Mouse (Mus musculus): ENCODE results near the gene Sh3glb2. TPM values are rescaled to one million over a fixed set of nuclear protein-coding genes. Genes with fewer than 3 reads are reported as not detected.
A peak's percentile ranks its signal among the peaks of the same experiment; 100 is the strongest.

The Sh3glb2 gene
- polyA plus RNA-seq (2016; fragmentation: Nextera tagmentation; extraction: Ambion mirVana) = 80.5 and 89.3 TPM in 2 replicates

DNA sequence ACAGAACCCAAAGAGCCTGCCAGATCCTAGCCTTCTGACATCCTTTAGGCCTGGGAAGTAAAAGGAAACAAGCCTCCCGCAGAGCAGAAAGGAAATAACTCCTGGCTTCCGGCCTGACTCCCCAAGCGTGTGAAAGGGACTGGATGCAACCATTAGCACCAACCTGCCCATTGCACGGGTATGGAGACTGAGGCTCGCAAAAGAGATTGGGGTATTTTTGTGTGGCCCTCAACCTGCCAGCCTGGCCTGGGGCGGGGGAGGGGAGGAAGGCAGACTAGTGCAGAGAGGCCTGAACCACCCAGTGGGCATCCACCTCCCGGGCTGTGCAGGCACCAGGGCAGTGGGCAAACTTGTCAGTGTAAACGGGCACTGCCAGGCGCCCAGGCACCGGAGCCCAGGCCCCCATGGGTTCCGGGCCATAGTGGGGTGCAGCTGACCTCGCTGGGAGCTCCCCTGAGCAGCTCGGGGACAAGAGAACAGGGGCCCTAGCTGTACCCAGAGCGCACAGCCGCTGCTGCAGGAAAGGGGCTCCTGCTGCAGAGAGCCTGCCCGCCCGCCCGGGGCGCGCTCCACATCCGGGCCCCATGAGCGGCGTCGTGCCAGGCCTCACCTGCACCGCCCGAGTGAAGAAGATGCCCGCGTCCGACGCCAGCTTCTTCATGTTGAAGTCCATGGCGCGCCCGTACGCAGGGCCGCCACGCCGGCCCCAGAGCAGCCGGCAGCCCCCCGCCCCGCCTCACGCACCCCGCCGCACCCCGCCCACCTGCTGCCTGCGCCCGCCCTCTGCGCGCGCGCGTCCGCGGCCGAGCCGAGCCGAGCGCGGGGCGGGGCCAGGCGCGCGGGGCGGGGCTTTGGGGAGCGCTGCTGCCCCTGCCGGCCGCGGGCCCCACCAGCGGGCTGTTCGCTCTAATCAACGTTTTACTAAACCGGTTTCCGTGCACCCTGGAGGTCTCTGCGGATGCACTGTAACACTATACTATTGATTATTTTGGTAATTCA lies at the start of gene Sh3glb2:
TSS of gene Sh3glb2 (minus strand) at position 805 of the 999 bp plus-strand sequence.
- Histone ChIP-seq H3K4me3 (peak within 1 kb of the TSS; percentile 86), H3K9me3 (no peaks in the 10 kb centered on the region), H3K36me3 (peaks cover 16% of the 10 kb centered on the region), H3K4me1 (replicated peaks) (peaks cover 57% of the 10 kb centered on the region), H3K27ac (peak within 1 kb of the TSS; percentile 89), H3K27me3 (ENCODE audit: insufficient read depth, poor library complexity, severe bottlenecking) (no peaks in the 10 kb centered on the region)
- 3% methylated on average over 73 of the region's 73 CpGs for WGBS
- DNase-seq (ENCODE audit: low spot score) = peak; percentile 83

DNA sequence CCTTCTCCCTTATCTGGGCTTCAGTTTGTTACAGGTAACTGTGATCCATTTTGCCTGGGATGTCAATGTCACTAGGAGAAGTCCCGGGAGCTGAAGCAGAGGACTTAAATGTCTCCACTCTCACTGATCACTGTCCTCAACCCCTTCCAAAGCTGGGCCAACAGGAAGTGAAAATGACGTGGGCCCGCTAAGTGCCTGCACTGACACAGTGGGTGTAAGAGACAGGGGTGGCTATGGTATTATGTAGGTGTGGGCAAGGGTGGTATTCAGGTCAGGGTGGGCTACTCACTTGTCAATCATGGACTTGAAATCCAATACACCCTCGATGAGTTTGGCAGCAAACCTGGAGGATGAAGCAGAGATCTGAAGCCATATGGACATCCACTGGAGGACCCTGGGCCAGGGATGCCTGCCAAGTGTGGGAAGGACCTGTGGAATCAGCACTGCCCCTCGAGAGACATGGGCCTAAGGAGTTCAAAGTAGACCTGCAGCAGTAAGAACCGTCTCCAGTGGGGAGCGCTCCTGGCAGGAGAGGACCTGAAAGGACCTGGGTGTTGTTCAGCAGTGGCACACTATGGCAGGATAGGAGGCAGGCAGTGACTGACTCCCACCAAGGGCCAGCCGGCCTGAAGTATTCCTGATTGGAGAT lies 49.4 kb upstream of the Sh3glb2 start:
- Histone ChIP-seq H3K4me1 (replicated peaks) (peaks cover 5% of the 10 kb centered on the region; the same call in 1 of the 2 replicates), H3K9me3 (no peaks in the 10 kb centered on the region), H3K27me3 (ENCODE audit: insufficient read depth, poor library complexity, severe bottlenecking) (peaks cover 2% of the 10 kb centered on the region), H3K27ac (no peak overlapping the region), H3K4me3 (no peak overlapping the region), H3K36me3 (peaks cover 86% of the 10 kb centered on the region)
- no peak for DNase-seq (ENCODE audit: low spot score)
- WGBS = 89% methylated on average over 8 of the region's 8 CpGs

DNA sequence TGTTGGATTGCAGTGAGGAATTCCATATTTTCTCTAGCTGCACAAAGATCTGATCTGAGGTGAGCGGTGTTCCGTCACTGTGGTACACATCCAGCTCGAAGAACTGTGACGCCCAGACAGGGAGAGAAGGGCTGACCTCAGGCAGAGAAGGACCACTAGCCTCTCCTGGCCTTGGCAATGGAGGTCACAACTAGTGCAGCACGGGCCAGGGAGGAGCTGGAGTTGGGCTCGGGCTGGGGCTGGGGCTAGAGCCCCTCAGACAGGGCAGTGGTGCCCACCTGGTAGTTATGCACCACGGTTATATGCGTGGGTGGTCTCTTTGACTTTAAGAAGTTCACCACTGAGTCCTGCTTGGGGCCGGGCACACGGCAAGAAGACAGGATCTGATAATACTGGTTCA lies 48.6 kb upstream of the Sh3glb2 start:
- Histone ChIP-seq H3K4me3 (no peak overlapping the region), H3K27ac (no peak overlapping the region), H3K36me3 (peaks cover 92% of the 10 kb centered on the region), H3K27me3 (ENCODE audit: insufficient read depth, poor library complexity, severe bottlenecking) (no peaks in the 10 kb centered on the region), H3K9me3 (no peaks in the 10 kb centered on the region), H3K4me1 (replicated peaks) (no peaks in the 10 kb centered on the region)
- 96% methylated on average over 10 of the region's 10 CpGs for WGBS
- DNase-seq (ENCODE audit: low spot score) = no peak

- Histone ChIP-seq H3K9me3 (no peaks in the 10 kb centered on the region), H3K27me3 (ENCODE audit: insufficient read depth, poor library complexity, severe bottlenecking) (no peaks in the 10 kb centered on the region), H3K27ac (no peak overlapping the region), H3K4me1 (replicated peaks) (0 out of 2 replicates have a peak, but pooled peaks cover under 1% of the 10 kb centered on the region), H3K4me3 (no peak overlapping the region), H3K36me3 (peaks cover 92% of the 10 kb centered on the region)
- DNase-seq (ENCODE audit: low spot score) = no peak
- 89% methylated on average over 2 of the region's 2 CpGs for WGBS
These were observed 48.1 kb upstream of the Sh3glb2 start for GRCm38 (mm10) chr2:30407221-30407620.

DNA sequence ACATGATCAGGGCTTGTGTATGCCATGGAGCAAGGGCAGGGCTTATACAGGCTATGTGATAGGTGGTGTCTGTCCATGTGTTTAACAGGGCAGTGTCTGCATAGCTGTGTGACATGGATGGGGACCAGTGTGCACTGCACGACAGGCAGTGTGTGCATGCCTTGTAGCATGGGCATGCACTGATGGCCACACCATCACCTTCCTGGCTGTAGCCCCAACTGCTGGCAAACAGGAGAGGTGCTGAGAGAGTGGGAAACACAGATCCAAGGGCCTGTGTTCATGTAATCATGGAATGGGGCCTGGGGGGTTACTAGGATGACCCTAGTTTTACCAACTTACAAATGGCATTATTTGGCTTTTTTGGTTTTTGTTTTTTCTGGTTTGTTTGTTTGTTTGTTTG lies 44.7 kb upstream of the Sh3glb2 start:
- Histone ChIP-seq H3K36me3 (peaks cover 97% of the 10 kb centered on the region), H3K4me3 (no peak overlapping the region), H3K27me3 (ENCODE audit: insufficient read depth, poor library complexity, severe bottlenecking) (no peaks in the 10 kb centered on the region), H3K27ac (no peak overlapping the region), H3K4me1 (replicated peaks) (peaks cover 34% of the 10 kb centered on the region), H3K9me3 (no peaks in the 10 kb centered on the region)
- DNase-seq (ENCODE audit: low spot score) = no peak
- WGBS = 89% methylated on average over 1 of the region's 1 CpGs

- Histone ChIP-seq H3K9me3 (no peaks in the 10 kb centered on the region), H3K27ac (0 out of 2 replicates have a peak overlapping the region, but pooled peaks have one; percentile 17), H3K36me3 (peaks cover 97% of the 10 kb centered on the region), H3K27me3 (ENCODE audit: insufficient read depth, poor library complexity, severe bottlenecking) (no peaks in the 10 kb centered on the region), H3K4me3 (no peak overlapping the region), H3K4me1 (replicated peaks) (peaks cover 45% of the 10 kb centered on the region)
- 73% methylated on average over 2 of the region's 2 CpGs for WGBS
- DNase-seq (ENCODE audit: low spot score) = no peak
These were observed 43.7 kb upstream of the Sh3glb2 start for GRCm38 (mm10) chr2:30402843-30403242.

DNA sequence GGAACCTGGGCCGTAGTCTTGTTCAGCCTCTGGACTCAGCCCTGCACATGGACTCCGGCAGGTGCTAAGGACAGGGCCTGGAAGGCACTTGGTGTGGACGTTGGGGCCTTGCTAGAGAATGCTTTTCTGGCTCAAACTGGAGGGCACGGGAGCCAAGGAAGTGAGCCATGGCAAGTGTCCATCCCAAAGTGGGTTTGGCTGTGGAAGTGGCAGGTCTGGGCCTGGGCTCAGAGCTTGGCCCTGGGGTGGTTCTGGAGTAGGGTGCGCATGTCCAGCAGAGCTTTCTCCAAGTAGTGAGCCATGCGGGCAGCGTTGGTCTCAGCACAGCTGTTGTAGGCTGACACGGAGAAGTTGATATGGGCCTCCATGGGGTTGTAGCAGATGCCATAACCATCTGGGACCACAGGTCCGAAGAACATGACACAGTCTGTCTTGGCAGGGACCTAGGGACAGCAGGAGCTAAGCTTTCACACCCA lies 43.3 kb upstream of the Sh3glb2 start:
- peaks cover 49% of the 10 kb centered on the region for H3K4me1 ChIP-seq (replicated peaks)
- no peaks in the 10 kb centered on the region for H3K9me3 ChIP-seq
- DNase-seq (ENCODE audit: low spot score) = no peak
- 92% methylated on average over 9 of the region's 9 CpGs for WGBS
- no peak overlapping the region for H3K4me3 ChIP-seq
- H3K36me3 ChIP-seq = peaks cover 97% of the 10 kb centered on the region
- H3K27ac ChIP-seq = 0 out of 2 replicates have a peak overlapping the region, but pooled peaks have one; percentile 17
- H3K27me3 ChIP-seq (ENCODE audit: insufficient read depth, poor library complexity, severe bottlenecking) = no peaks in the 10 kb centered on the region

- Histone ChIP-seq H3K4me1 (replicated peaks) (peaks cover 52% of the 10 kb centered on the region), H3K27me3 (ENCODE audit: insufficient read depth, poor library complexity, severe bottlenecking) (no peaks in the 10 kb centered on the region), H3K36me3 (peaks cover 97% of the 10 kb centered on the region), H3K9me3 (no peaks in the 10 kb centered on the region), H3K4me3 (peak overlapping the region; percentile 16; the same call in 1 of the 2 replicates), H3K27ac (peak overlapping the region; percentile 94)
- no peak for DNase-seq (ENCODE audit: low spot score)
- WGBS = 76% methylated on average over 1 of the region's 1 CpGs
These were observed 42.4 kb upstream of the Sh3glb2 start for GRCm38 (mm10) chr2:30401581-30401980.

DNA sequence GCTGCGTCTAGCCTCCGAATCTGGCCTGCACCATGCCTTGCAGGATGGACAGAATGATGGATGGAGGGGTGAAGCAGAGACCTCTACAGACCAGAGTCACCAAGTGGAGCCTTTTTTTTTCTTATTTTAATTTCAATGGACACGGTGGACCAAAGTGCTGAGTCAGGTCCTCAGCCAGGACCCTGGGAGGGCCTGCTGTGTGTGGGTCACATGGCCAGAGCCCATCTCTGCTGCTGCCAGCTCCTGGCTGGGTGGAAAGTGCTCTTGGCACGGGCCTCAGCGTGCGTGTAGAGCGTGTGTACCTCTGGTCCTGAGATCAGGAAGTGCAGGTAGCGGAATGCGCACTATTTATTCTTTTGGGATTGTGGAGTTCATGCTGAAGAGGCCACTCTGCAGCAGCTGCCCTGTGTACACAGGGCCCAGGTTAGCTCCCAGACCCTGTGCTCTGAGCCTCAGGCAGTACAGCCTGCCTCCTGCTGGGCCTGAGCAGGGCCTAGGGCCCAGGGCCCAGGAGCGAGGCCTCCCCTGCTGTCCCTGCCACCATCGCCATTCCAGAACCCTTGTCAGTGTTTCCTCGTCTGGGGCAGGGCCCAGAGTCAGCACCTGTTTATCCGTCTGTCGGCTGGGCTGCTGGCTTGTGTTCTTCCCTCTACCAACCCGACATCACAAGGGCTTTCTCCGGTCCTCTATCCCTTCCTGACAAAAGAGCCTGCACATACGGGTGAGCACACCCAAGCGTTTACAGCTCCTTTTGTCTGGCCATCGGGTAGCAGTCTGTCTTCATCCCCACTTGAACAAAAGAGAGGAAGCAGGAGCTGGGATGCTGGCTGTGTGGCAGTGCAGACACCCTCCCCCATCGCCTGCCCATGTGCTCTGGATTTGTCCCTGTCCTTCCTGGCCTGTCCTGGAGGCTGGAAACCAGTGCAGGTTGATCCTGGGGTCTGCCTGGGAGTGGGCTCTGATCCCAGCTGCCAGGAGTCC lies 40.3 kb upstream of the Sh3glb2 start:
- DNase-seq (ENCODE audit: low spot score) = peak; percentile 73
- Histone ChIP-seq H3K36me3 (peaks cover 95% of the 10 kb centered on the region), H3K9me3 (no peaks in the 10 kb centered on the region), H3K4me1 (replicated peaks) (peaks cover 52% of the 10 kb centered on the region), H3K27me3 (ENCODE audit: insufficient read depth, poor library complexity, severe bottlenecking) (no peaks in the 10 kb centered on the region), H3K27ac (peak overlapping the region; percentile 94), H3K4me3 (peak overlapping the region; percentile 26)
- 37% methylated on average over 20 of the region's 20 CpGs for WGBS

- DNase-seq (ENCODE audit: low spot score) = no peak
- Histone ChIP-seq H3K4me3 (no peak overlapping the region), H3K36me3 (peaks cover 90% of the 10 kb centered on the region), H3K27ac (peak overlapping the region; percentile 94), H3K9me3 (no peaks in the 10 kb centered on the region), H3K4me1 (replicated peaks) (peaks cover 65% of the 10 kb centered on the region), H3K27me3 (ENCODE audit: insufficient read depth, poor library complexity, severe bottlenecking) (no peaks in the 10 kb centered on the region)
- WGBS = 84% methylated on average over 10 of the region's 10 CpGs
These were observed 38.9 kb upstream of the Sh3glb2 start for GRCm38 (mm10) chr2:30397986-30398512.

DNA sequence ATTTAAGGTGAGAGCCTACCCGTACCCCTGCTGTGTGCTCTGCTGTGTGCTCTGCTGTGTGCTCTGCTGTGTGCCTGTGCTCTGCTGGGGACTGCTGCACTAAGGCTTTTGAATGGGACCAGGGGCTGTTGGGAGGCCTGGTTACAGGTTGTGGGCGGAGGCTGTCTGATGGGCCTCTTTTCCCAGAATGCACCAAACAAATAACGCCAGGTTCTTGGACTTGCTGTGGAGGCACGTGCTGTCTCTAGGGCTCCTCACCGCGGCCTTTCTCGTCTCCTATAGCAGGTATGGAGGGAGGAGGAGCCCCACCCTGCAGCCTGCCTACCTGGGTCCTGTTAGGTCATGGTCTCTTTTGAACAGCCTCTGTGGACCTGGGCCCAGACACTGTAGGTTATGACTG lies 37.1 kb upstream of the Sh3glb2 start:
- Histone ChIP-seq H3K27ac (no peak overlapping the region), H3K36me3 (peaks cover 72% of the 10 kb centered on the region), H3K9me3 (no peaks in the 10 kb centered on the region), H3K4me1 (replicated peaks) (peaks cover 68% of the 10 kb centered on the region), H3K27me3 (ENCODE audit: insufficient read depth, poor library complexity, severe bottlenecking) (no peaks in the 10 kb centered on the region), H3K4me3 (no peak overlapping the region)
- DNase-seq (ENCODE audit: low spot score) = no peak
- WGBS = 90% methylated on average over 7 of the region's 7 CpGs

DNA sequence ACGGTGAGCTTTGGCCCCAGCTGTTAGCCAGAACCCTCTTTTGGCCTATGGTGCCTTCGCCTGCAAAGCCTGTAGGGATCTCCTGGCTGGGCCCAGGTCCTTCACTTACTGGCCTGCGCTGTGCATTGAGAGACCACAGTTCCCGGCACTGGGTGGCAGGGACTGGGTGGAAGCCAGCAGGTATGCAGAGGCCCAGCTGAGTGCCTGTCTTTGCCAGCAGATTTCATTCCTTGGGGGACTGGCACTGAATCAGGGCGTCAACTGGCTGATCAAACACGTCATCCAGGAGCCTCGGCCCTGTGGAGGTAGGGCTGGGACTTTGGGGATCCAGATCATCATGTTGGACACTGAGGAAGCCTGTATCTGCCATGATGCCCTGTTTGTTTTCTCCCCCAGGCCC lies 36.6 kb upstream of the Sh3glb2 start:
- Histone ChIP-seq H3K9me3 (no peaks in the 10 kb centered on the region), H3K4me1 (replicated peaks) (peaks cover 68% of the 10 kb centered on the region), H3K4me3 (no peak overlapping the region), H3K27me3 (ENCODE audit: insufficient read depth, poor library complexity, severe bottlenecking) (no peaks in the 10 kb centered on the region), H3K36me3 (peaks cover 69% of the 10 kb centered on the region), H3K27ac (no peak overlapping the region)
- DNase-seq (ENCODE audit: low spot score) = no peak
- WGBS = 93% methylated on average over 7 of the region's 7 CpGs
